Mouse (Mus musculus) lung, postnatal 0 days (tissue): ENCODE data around the gene Mis18bp1.

Experiments used
- CTCF ChIP-seq: IDR thresholded peaks from 2 replicates; pipeline ENCODE4 v1.5.1; 2016; ENCODE audit warnings: antibody characterized with exemption, mild to moderate bottlenecking
- EP300 ChIP-seq: IDR thresholded peaks from 2 replicates; pipeline ENCODE4 v1.6.1; 2016; ENCODE audit warnings: antibody characterized with exemption, mild to moderate bottlenecking, control low read depth

- TF ChIP-seq EP300 (no peak), CTCF (no peak)
Measured at GRCm38 (mm10) chr12:65189213-65189612, 16.8 kb upstream of the Mis18bp1 start.
